Mouse (Mus musculus): Measurements from ENCODE around the gene Tcf23. TPM values are rescaled to one million over a fixed set of nuclear protein-coding genes. Genes with fewer than 3 reads are reported as not detected.

Gene Tcf23
- polyA plus RNA-seq, 1 experiment = not detected

DNA sequence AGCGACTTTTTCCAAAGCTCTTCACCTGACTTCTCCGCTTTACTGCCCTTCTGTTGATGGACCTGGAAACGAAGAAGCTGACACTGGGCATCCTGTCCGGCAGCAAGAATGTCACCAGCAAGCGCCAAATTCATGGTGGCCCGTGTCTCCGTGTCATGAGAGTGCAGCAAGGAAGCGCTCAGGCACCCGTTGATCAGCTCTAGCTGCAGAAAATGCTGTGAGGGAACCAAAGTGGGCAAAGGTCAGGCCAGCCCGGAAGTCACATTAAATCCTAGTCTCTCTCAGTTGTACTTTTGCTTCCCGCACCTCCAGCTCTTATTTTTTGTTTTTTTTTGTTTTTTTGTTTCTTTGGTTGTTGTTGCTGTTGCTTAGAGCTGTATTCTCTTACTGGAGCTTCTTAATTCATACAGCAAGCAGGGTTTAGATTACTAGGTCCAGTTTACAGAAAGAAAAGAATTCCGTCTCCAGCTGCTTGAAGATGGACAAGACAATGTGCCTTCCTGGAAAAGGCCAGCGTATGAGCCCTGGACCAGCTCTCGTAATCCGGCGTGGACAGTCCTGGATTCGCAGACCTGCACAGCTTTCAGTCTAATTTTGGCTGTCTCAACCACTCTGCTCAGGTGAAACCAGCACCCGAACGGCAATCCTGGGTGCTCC lies 9.1 kb upstream of the Tcf23 start:
- H3K36me3 ChIP-seq (replicated peaks; ENCODE audit: low read length) = peaks cover 37% of the 10 kb centered on the region
- peak overlapping the region; percentile 99 for H3K4me3 ChIP-seq (replicated peaks)
- H3K27me3 ChIP-seq (replicated peaks) = peaks cover 6% of the 10 kb centered on the region
- peaks cover 55% of the 10 kb centered on the region for H3K4me1 ChIP-seq
- peaks cover 9% of the 10 kb centered on the region for H3K9me3 ChIP-seq
- no peak for TF ChIP-seq GATA1 (IDR thresholded peaks at IDR 0.05; ENCODE audit: borderline replicate concordance, low read length)
- TF ChIP-seq FLI1 (IDR thresholded peaks at IDR 0.05; ENCODE audit: low read length) = no peak

DNA sequence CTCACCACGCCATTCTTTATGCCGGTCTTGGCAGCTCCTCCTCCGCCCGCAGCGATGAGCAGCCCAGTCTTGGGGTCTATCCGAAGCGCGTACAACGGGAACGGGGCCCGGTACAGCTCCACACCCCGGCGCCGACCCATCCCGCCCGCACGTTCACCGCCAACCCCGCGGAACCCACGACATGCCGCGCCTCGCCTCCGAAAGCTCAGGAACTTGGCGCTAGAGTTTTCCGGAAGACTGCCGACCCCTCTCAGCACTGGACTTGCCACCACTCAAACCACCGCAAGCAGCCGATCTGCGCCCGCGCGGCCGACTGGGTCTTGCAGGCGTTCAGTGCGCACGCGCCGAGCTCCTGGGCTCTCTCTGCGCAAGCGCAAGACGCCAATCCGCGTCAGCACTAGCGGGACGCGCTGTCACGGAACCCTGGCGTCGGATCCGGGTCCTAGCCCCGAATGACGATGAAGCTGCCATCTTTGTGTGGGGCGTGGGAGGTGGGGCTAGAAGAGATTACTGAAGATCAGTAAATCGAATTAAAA lies 8.4 kb upstream of the Tcf23 start, which contains the start of gene Preb:
Gene Preb, minus strand, starts transcription at position 396 of the 536 bp plus-strand sequence.
- H3K4me3 ChIP-seq (replicated peaks) = peak within 1 kb of the TSS; percentile 99
- no peak for TF ChIP-seq FLI1 (IDR thresholded peaks at IDR 0.05; ENCODE audit: low read length)

DNA sequence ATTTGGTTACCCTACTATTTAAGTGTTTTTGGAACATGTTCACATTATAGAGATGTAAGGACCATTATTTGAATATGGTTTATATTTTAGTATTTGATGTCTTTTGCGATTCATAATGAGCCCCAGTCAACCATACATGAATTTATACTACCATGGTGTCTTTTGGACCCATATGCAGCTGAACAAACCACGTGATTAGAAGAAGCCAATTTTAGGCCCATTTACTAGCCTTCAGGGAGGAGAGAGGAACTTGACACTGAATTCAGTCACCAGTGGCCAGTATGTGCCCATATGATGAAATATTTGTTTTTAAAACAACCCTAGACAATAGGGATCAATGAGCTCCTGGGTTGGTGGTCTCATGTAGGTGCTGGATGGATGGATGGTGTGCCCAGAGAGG lies 7.6 kb upstream of the Tcf23 start:
- H3K36me3 ChIP-seq (replicated peaks; ENCODE audit: low read length) = peaks cover 22% of the 10 kb centered on the region
- H3K4me3 ChIP-seq (replicated peaks) = peak overlapping the region; percentile 99
- no peak for TF ChIP-seq GATA1 (IDR thresholded peaks at IDR 0.05; ENCODE audit: borderline replicate concordance, low read length)
- TF ChIP-seq FLI1 (IDR thresholded peaks at IDR 0.05; ENCODE audit: low read length) = no peak
- peaks cover 50% of the 10 kb centered on the region for H3K4me1 ChIP-seq
- peaks cover 9% of the 10 kb centered on the region for H3K9me3 ChIP-seq
- H3K27me3 ChIP-seq (replicated peaks) = peaks cover 14% of the 10 kb centered on the region

More for the DNA sequence above, 8.4 kb upstream of the Tcf23 start, which contains the start of gene Preb:
- peaks cover 9% of the 10 kb centered on the region for H3K27me3 ChIP-seq (replicated peaks)
- peaks cover 30% of the 10 kb centered on the region for H3K36me3 ChIP-seq (replicated peaks; ENCODE audit: low read length)
- H3K4me1 ChIP-seq = peaks cover 53% of the 10 kb centered on the region
- peaks cover 9% of the 10 kb centered on the region for H3K9me3 ChIP-seq

DNA sequence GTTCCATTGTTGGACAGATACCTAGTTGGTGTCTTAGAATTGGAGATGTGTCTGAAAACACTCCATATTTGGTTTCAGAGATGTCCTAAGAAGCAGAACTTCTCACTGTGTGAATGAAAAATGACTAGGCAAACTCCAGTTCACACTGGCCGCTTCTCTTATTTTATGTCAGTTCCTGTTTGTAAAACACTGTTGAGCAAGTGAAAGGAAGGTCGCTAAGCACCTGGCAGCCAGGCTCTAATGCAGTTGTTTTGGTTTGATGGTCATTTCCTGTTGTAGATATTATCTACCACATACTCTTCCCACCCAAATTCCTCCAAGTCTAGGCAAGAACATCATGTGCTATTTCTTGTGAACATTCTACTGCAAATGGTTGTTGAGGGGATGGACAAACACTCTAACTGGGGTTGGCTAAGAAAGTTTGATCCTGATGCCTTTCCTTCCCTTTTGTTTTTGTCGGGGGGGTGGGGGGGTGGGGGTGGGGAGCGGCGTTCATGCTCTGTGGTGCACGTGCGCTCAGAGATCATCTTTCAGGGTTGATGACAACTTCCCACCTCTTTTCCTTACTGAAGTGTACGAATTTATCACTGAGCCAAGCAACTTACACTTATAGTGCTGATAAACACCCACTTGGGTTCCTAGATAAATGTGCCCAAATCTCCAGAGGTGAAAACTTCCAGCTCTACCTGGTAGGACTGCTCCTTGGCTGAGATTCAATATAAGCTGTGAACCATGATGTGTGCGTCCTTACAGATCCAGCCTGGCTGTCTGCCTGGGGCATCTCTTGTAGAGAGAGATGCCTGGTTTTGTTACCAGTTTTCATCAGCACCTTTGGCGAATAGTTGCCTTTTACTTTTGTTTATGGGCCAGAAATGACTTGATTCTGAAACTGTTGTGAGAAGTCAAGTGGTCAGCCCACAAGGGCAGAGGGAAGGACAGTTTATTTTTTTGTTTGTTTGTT lies 6.6 kb upstream of the Tcf23 start:
- Histone ChIP-seq H3K4me1 (peaks cover 47% of the 10 kb centered on the region), H3K36me3 (replicated peaks; ENCODE audit: low read length) (peaks cover 18% of the 10 kb centered on the region), H3K27me3 (replicated peaks) (peaks cover 20% of the 10 kb centered on the region), H3K4me3 (replicated peaks) (peak overlapping the region; percentile 64), H3K9me3 (peaks cover 9% of the 10 kb centered on the region)
- TF ChIP-seq FLI1 (IDR thresholded peaks at IDR 0.05; ENCODE audit: low read length) (no peak), GATA1 (IDR thresholded peaks at IDR 0.05; ENCODE audit: borderline replicate concordance, low read length) (no peak)

DNA sequence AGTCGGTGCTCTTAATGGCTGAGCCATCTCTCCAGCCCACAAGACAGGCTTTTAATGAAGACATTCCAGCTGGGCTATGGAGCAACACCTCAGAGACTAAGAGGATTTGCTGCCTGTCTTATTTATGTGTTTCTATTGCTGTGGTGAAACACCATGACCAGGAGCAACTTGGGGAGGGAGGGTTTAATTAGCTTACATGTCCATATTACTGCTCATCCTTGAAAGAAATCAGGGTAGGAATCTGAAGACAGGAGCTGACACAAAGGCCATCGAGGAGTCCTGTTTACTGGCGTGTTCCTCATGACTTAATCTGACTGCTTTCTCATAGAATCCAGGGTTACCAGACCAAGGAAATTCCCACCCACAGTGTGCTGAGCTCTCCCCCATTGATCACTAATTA lies 4.5 kb upstream of the Tcf23 start:
- Histone ChIP-seq H3K4me3 (replicated peaks) (no peak overlapping the region), H3K36me3 (replicated peaks; ENCODE audit: low read length) (peaks cover under 1% of the 10 kb centered on the region), H3K9me3 (peaks cover 9% of the 10 kb centered on the region), H3K4me1 (peaks cover 36% of the 10 kb centered on the region), H3K27me3 (replicated peaks) (peaks cover 31% of the 10 kb centered on the region)
- TF ChIP-seq GATA1 (IDR thresholded peaks at IDR 0.05; ENCODE audit: borderline replicate concordance, low read length) (no peak), FLI1 (IDR thresholded peaks at IDR 0.05; ENCODE audit: low read length) (no peak)

DNA sequence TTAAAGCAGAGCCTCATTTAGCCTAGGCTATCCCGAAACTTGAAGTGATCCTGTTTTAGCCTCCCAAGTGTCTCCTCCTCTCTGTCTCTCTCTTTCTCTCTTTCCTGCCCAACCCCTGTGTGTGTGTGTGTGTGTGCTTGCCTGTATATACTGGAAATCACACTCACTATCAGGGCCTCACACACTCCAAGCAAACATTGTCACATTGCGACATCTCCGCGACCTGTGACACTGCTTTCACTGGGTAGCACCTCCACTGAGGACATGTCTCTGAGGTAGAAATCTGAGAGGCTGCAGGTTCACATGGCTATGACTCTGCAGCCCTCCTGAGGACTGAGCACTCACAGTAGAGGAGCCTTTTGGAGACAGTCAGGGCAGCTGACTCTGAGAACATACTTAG lies 2.3 kb upstream of the Tcf23 start:
- H3K9me3 ChIP-seq = peaks cover 9% of the 10 kb centered on the region
- H3K4me3 ChIP-seq (replicated peaks) = no peak overlapping the region
- H3K27me3 ChIP-seq (replicated peaks) = peaks cover 45% of the 10 kb centered on the region
- H3K4me1 ChIP-seq = peaks cover 24% of the 10 kb centered on the region
- no peaks in the 10 kb centered on the region for H3K36me3 ChIP-seq (replicated peaks; ENCODE audit: low read length)
- TF ChIP-seq FLI1 (IDR thresholded peaks at IDR 0.05; ENCODE audit: low read length) (no peak), GATA1 (IDR thresholded peaks at IDR 0.05; ENCODE audit: borderline replicate concordance, low read length) (no peak)

DNA sequence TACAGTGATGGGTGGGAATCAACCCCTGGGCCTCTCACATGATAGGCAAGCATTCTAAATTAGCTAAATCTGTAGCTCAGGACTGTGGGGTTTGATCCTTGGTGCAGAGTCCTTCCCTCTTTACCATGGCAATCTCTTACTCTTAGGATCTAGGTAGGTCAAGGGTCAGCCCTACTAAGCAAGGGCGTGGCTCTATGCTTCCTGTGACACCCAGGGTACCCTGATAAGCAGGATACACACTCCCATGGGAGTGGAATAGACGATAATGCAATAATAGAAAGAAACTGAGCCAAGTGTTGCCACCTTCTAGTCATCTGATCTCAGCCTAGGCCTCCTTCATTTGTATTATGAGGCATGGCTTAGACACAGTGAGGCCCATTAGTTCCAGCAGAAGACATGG lies 978 bp downstream of the Tcf23 start:
- Histone ChIP-seq H3K36me3 (replicated peaks; ENCODE audit: low read length) (no peaks in the 10 kb centered on the region), H3K4me3 (replicated peaks) (no peak overlapping the region), H3K27me3 (replicated peaks) (peaks cover 65% of the 10 kb centered on the region), H3K9me3 (no peaks in the 10 kb centered on the region), H3K4me1 (peaks cover 10% of the 10 kb centered on the region)
- TF ChIP-seq GATA1 (IDR thresholded peaks at IDR 0.05; ENCODE audit: borderline replicate concordance, low read length) = no peak
- no peak for TF ChIP-seq FLI1 (IDR thresholded peaks at IDR 0.05; ENCODE audit: low read length)

DNA sequence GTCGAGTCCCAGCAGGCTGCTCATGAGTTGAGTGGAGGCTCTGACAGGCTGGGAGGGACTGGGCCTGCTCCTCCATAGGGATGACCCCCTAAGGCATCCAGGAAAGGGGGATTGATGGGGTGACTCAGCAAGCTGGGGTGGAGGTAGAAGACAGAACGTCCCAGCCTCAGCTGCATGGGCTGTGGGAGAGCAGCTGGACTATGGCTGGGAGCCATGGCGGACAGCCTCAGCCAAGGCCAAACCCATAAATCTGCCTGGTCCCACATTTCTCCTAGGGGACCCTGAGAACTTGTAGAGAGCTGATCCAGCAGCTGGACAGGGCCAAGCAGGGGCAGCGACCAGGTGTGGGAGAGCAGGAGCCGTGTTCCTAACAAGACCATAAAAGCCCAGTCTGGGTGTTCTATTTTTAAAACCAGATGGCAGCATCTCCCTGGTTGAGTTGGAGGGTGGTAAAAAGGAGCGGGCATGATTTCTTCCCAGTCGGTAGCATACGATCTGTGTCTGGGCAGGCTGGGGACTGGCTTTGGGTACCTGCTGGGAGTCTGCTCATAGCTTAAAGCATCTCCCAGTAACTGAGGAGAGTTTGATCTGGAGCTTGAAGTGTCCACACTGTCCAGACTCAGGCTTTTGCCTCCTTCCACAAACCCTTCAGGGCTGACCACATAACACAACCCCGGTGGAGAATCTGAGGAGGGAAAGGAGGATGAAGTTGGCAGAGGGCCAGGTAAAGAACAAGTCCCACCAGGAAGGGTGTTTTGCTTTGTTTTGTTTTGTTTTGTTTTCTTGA lies 6.6 kb downstream of the Tcf23 start:
- TF ChIP-seq FLI1 (IDR thresholded peaks at IDR 0.05; ENCODE audit: low read length) = no peak
- no peak for TF ChIP-seq GATA1 (IDR thresholded peaks at IDR 0.05; ENCODE audit: borderline replicate concordance, low read length)
- no peak overlapping the region for H3K4me3 ChIP-seq (replicated peaks)
- no peaks in the 10 kb centered on the region for H3K9me3 ChIP-seq
- H3K27me3 ChIP-seq (replicated peaks) = peaks cover 68% of the 10 kb centered on the region
- no peaks in the 10 kb centered on the region for H3K4me1 ChIP-seq
- no peaks in the 10 kb centered on the region for H3K36me3 ChIP-seq (replicated peaks; ENCODE audit: low read length)

DNA sequence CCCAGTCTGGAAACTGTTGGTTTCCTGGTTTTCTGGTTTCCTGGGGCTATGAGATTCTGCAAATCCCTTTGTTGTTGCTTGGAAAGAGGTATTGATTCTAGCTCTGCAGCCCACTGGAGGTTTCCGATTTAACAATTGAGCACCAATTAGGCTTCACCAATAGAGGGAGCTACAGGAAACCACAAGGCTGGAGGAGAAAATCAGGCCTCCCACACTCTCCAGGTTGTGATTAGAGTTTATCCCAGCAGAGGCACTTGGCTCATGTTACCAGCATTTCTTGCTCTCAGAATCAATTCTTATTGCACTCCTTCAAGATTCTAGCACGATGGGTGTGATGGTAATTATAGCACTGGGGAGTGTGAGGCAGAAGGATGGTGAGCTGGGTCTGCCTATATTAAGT lies 13.9 kb downstream of the Tcf23 start:
- H3K4me1 ChIP-seq = no peaks in the 10 kb centered on the region
- peaks cover 37% of the 10 kb centered on the region for H3K27me3 ChIP-seq (replicated peaks)
- H3K9me3 ChIP-seq = 0 out of 2 replicates have a peak, but pooled peaks cover 5% of the 10 kb centered on the region
- H3K4me3 ChIP-seq (replicated peaks) = no peak overlapping the region
- H3K36me3 ChIP-seq (replicated peaks; ENCODE audit: low read length) = no peaks in the 10 kb centered on the region
- TF ChIP-seq GATA1 (IDR thresholded peaks at IDR 0.05; ENCODE audit: borderline replicate concordance, low read length) (no peak), FLI1 (IDR thresholded peaks at IDR 0.05; ENCODE audit: low read length) (no peak)
